12 mouse cellular contexts compared by ENCODE assay signal in genomic region chr4:141641353-141641771, GRCm38 (mm10). TPM values are rescaled to one million over a fixed set of nuclear protein-coding genes. Genes with fewer than 3 reads are reported as not detected.
A peak's percentile ranks its signal among the peaks of the same experiment; 100 is the strongest.
DNase-seq lines count a peak whose midpoint lies in the region; ATAC-seq and TF ChIP-seq lines count a peak whose summit lies in the region.
"Had no signal": no experiment of that assay in that cellular context is flagged by ENCODE, and none has a peak within 500 bp of the region (broad histone marks: within the 10 kb centered on the region; RNA-seq: fewer than 3 reads in every experiment).

No protein-coding gene starts in this region.

- ATAC-seq in intestine, postnatal 0 days, result no peak
- no peak for ATAC-seq in intestine, embryonic 16.5 days
- ATAC-seq in Patski, result peak; percentile 44

- CTCF ChIA-PET in Patski (lab: Charles Lee), result no interaction called here

- no peak overlapping the region for H3K4me2 ChIP-seq in intestine, postnatal 0 days (replicated peaks; ENCODE audit: low read depth)
- no peak overlapping the region for H3K4me2 ChIP-seq in intestine, embryonic 16.5 days (ENCODE audit: low read depth, low read length)

- H3K4me3 ChIP-seq in intestine, postnatal 0 days (ENCODE audit: low read depth, low read length), result no peak overlapping the region
- H3K4me3 ChIP-seq in intestine, embryonic 16.5 days (ENCODE audit: low read length), result no peak overlapping the region
- H3K4me3 ChIP-seq in forebrain, embryonic 10.5 days, result no peak overlapping the region

- H3K9ac ChIP-seq in intestine, postnatal 0 days (ENCODE audit: low read depth, low read length), result no peak overlapping the region
- H3K9ac ChIP-seq in intestine, embryonic 16.5 days (ENCODE audit: low read depth, low read length), result no peak overlapping the region

- peak overlapping the region; percentile 4; the same call in 1 of the 2 replicates for H3K27ac ChIP-seq in intestine, postnatal 0 days (ENCODE audit: low read depth, low read length)
- H3K27ac ChIP-seq in intestine, embryonic 16.5 days (ENCODE audit: low read length), result no peak overlapping the region
- H3K27ac ChIP-seq in forebrain, embryonic 10.5 days, result no peak overlapping the region

- no peaks in the 10 kb centered on the region for H3K9me3 ChIP-seq in intestine, postnatal 0 days (ENCODE audit: control insufficient read depth)
- no peaks in the 10 kb centered on the region for H3K9me3 ChIP-seq in intestine, embryonic 16.5 days (ENCODE audit: control insufficient read depth, low read length)
- H3K9me3 ChIP-seq in forebrain, embryonic 10.5 days, result no peaks in the 10 kb centered on the region

- in situ Hi-C loops in Patski (cut with MboI; ENCODE audit: low pct_unique_long_range_greater_than_20kb), result no loop called here

- no peak for TF ChIP-seq CTCF in intestine, postnatal 0 days (IDR thresholded peaks at IDR 0.05; ENCODE audit: low read depth)
- no peak for TF ChIP-seq CTCF in Patski (IDR thresholded peaks at IDR 0.05)

- POLR2A ChIA-PET in Patski (lab: Charles Lee), result interaction anchor here (1.3 kb wide), 1 partner anchor 24 kb away, joined by 3 read pairs; the partner anchor contains the start of gene Plekhm2

- H3K36me3 ChIP-seq in intestine, postnatal 0 days (ENCODE audit: control insufficient read depth, insufficient read depth), result peaks cover 53% of the 10 kb centered on the region
- H3K36me3 ChIP-seq in intestine, embryonic 16.5 days (ENCODE audit: control insufficient read depth, insufficient read depth, low read length), result no peaks in the 10 kb centered on the region
- peaks cover 61% of the 10 kb centered on the region for H3K36me3 ChIP-seq in forebrain, embryonic 10.5 days (replicated peaks)

- no peaks in the 10 kb centered on the region; the same call in 1 of the 2 replicates for H3K4me1 ChIP-seq in intestine, postnatal 0 days (replicated peaks; ENCODE audit: control insufficient read depth, insufficient read depth, low read length)
- peaks cover 26% of the 10 kb centered on the region for H3K4me1 ChIP-seq in intestine, embryonic 16.5 days (ENCODE audit: control insufficient read depth, insufficient read depth, low read length)
- H3K4me1 ChIP-seq in forebrain, embryonic 10.5 days, result peaks cover 9% of the 10 kb centered on the region

- WGBS in intestine, postnatal 0 days, result 88% methylated on average over 7 of the region's 7 CpGs
- WGBS in intestine, embryonic 16.5 days, result 85% methylated on average over 7 of the region's 7 CpGs
- 90% methylated on average over 7 of the region's 7 CpGs for WGBS in forebrain, embryonic 10.5 days

- no peaks in the 10 kb centered on the region for H3K27me3 ChIP-seq in intestine, postnatal 0 days (replicated peaks; ENCODE audit: control insufficient read depth, insufficient read depth, low read length)
- no peaks in the 10 kb centered on the region for H3K27me3 ChIP-seq in intestine, embryonic 16.5 days (replicated peaks; ENCODE audit: control insufficient read depth, insufficient read depth, low read length)
- H3K27me3 ChIP-seq in Patski, result no peaks in the 10 kb centered on the region
- H3K27me3 ChIP-seq in forebrain, embryonic 10.5 days (ENCODE audit: poor library complexity, severe bottlenecking), result no peaks in the 10 kb centered on the region

- peak; percentile 47 for DNase-seq in Patski (ENCODE audit: low read depth, low spot score)
- peak; percentile 89 for DNase-seq in fibroblast of lung, adult 2 months (ENCODE audit: low read depth)
- DNase-seq in kidney, adult 9 months, result peak; percentile 92
- no peak for DNase-seq in forebrain, embryonic 10.5 days (ENCODE audit: extremely low spot score, low spot score)
- DNase-seq in layer of hippocampus, postnatal 25 days (ENCODE audit: extremely low spot score in 1 of 2, low spot score in 1 of 2), result no peak

RNA-seq across cellular contexts. Expression of gene Slc25a34, which starts 17.7 kb away (rescaled TPM):
- polyA plus RNA-seq in intestine, postnatal 0 days (2015; fragmentation: Nextera tagmentation; extraction: Ambion mirVana), result 23.8 and 25.7 TPM in 2 replicates
- 7.4 and 10.5 TPM in 2 replicates for polyA plus RNA-seq in intestine, embryonic 16.5 days (2015; fragmentation: Nextera tagmentation; extraction: Ambion mirVana)
- polyA plus RNA-seq in Patski (2021), result 0.15 TPM
- polyA plus RNA-seq in forebrain, embryonic 10.5 days (2016; fragmentation: Nextera tagmentation; extraction: Ambion mirVana), result not detected in 2 replicates
- total RNA-seq in layer of hippocampus, postnatal 25 days (2021), result 1 to 10 TPM; 1.8 to 3.2 TPM
- total RNA-seq: granulocyte monocyte progenitor cell, adult 5-6 weeks; megakaryocyte, adult 5-6 weeks had no signal
- polyA plus RNA-seq: neural tube, embryonic 11.5 days; thymus, postnatal 0 days had no signal

RNA-seq across cellular contexts. Expression of gene Tmem82, which starts 22.9 kb away (rescaled TPM):
- 42.0 and 45.7 TPM in 2 replicates for polyA plus RNA-seq in intestine, postnatal 0 days (2015; fragmentation: Nextera tagmentation; extraction: Ambion mirVana)
- 31.7 and 36.4 TPM in 2 replicates for polyA plus RNA-seq in intestine, embryonic 16.5 days (2015; fragmentation: Nextera tagmentation; extraction: Ambion mirVana)
- 0.05 TPM for polyA plus RNA-seq in Patski (2021)
- 0.86 and 1.0 TPM in 2 replicates for polyA plus RNA-seq in forebrain, embryonic 10.5 days (2016; fragmentation: Nextera tagmentation; extraction: Ambion mirVana)
- under 1 TPM; 0.44 to 0.45 TPM for total RNA-seq in layer of hippocampus, postnatal 25 days (2021)

RNA-seq across cellular contexts. Expression of gene Plekhm2, which starts 23.3 kb away (rescaled TPM):
- polyA plus RNA-seq in intestine, postnatal 0 days (2015; fragmentation: Nextera tagmentation; extraction: Ambion mirVana), result 3.1 and 6.0 TPM in 2 replicates
- polyA plus RNA-seq in intestine, embryonic 16.5 days (2015; fragmentation: Nextera tagmentation; extraction: Ambion mirVana), result 5.5 and 5.9 TPM in 2 replicates
- 37.0 TPM for polyA plus RNA-seq in Patski (2021)
- 4.0 and 4.4 TPM in 2 replicates for polyA plus RNA-seq in forebrain, embryonic 10.5 days (2016; fragmentation: Nextera tagmentation; extraction: Ambion mirVana)
- total RNA-seq in layer of hippocampus, postnatal 25 days (2021), result 10 to 100 TPM; 59.1 to 69.1 TPM

RNA-seq across cellular contexts. Expression of gene Fblim1, which starts 35.5 kb away (rescaled TPM):
- polyA plus RNA-seq in intestine, postnatal 0 days (2015; fragmentation: Nextera tagmentation; extraction: Ambion mirVana), result 52.8 and 59.2 TPM in 2 replicates
- 63.8 and 66.2 TPM in 2 replicates for polyA plus RNA-seq in intestine, embryonic 16.5 days (2015; fragmentation: Nextera tagmentation; extraction: Ambion mirVana)
- 90.1 TPM for polyA plus RNA-seq in Patski (2021)
- polyA plus RNA-seq in forebrain, embryonic 10.5 days (2016; fragmentation: Nextera tagmentation; extraction: Ambion mirVana), result 23.2 and 30.1 TPM in 2 replicates
- 1 to 10 TPM; 1.3 to 1.5 TPM for total RNA-seq in layer of hippocampus, postnatal 25 days (2021)
- total RNA-seq: megakaryocyte, adult 5-6 weeks had no signal

RNA-seq across cellular contexts. Expression of gene Rsc1a1, which starts 44.0 kb away (rescaled TPM):
- polyA plus RNA-seq in intestine, postnatal 0 days (2015; fragmentation: Nextera tagmentation; extraction: Ambion mirVana), result not detected in 2 replicates
- polyA plus RNA-seq in intestine, embryonic 16.5 days (2015; fragmentation: Nextera tagmentation; extraction: Ambion mirVana), result not detected in 2 replicates
- 4.7 TPM for polyA plus RNA-seq in Patski (2021)
- 2.5 and 3.8 TPM in 2 replicates for polyA plus RNA-seq in forebrain, embryonic 10.5 days (2016; fragmentation: Nextera tagmentation; extraction: Ambion mirVana)
- total RNA-seq in layer of hippocampus, postnatal 25 days (2021), result 1 to 10 TPM in 1 of 2 experiments, not detected in 1; 2.2 TPM
- total RNA-seq: adrenal gland, adult 18-20 months had no signal
- polyA plus RNA-seq: neural tube, embryonic 11.5 days; thymus, postnatal 0 days had no signal

Comparison
In these comparisons a context has a peak if more than half of its experiments do, and no peak if none do; other contexts are left out.
1. DNase-seq: peak in Patski (single experiment), fibroblast of lung, adult 2 months (single experiment) and kidney, adult 9 months (single experiment); none in forebrain, embryonic 10.5 days (single experiment) and layer of hippocampus, postnatal 25 days (0 of 2).
2. RNA of gene Tmem82, which starts 22.9 kb away (polyA plus RNA-seq): 42.0 to 45.7 TPM in intestine, postnatal 0 days and 31.7 to 36.4 TPM in intestine, embryonic 16.5 days; 0.86 to 1.0 TPM in forebrain, embryonic 10.5 days and 0.05 TPM in Patski (single experiment); every median in the first group is over 10 times any median in the second.